Mouse (Mus musculus): ENCODE results near the gene Pdyn.

- no peak for TF ChIP-seq POLR2A (IDR thresholded peaks at IDR 0.05; ENCODE audit: insufficient read depth, low read depth, low read length)
- TF ChIP-seq CTCF (IDR thresholded peaks at IDR 0.05; ENCODE audit: insufficient read depth, low read depth, low read length) = no peak
Observed at GRCm38 (mm10) chr2:129692694-129693093, 7.0 kb downstream of the Pdyn start.
